Mouse (Mus musculus) kidney, postnatal 4 days (tissue): ENCODE results near the gene A230072I06Rik.

Experiments
- DNase-seq, 2 experiments: peaks; one replicate each; pipeline ENCODE4 v3.0.0; 2021; ENCODE audit warnings: mixed read lengths in 2 of 2

A230072I06Rik gene

GRCm38 (mm10) chr8:12324561-12324960 lies 45.9 kb downstream of the A230072I06Rik start:
- no peak for DNase-seq

- DNase-seq, result no peak
Observed at GRCm38 (mm10) chr8:12324991-12325601, 46.5 kb downstream of the A230072I06Rik start.

- no peak for DNase-seq
Observed at GRCm38 (mm10) chr8:12327187-12327586, 48.6 kb downstream of the A230072I06Rik start.

GRCm38 (mm10) chr8:12327707-12328471 lies 49.3 kb downstream of the A230072I06Rik start:
- DNase-seq, result no peak

GRCm38 (mm10) chr8:12328476-12328875 lies 49.9 kb downstream of the A230072I06Rik start:
- DNase-seq, result no peak

- no peak for DNase-seq
Observed at GRCm38 (mm10) chr8:12330066-12330465, 51.4 kb downstream of the A230072I06Rik start.
